Mouse (Mus musculus): ENCODE results near the gene Slc27a4. TPM values are rescaled to one million over a fixed set of nuclear protein-coding genes. Genes with fewer than 3 reads are reported as not detected.

Gene Slc27a4
- polyA plus RNA-seq, 1 experiment: 90.6 TPM

DNA sequence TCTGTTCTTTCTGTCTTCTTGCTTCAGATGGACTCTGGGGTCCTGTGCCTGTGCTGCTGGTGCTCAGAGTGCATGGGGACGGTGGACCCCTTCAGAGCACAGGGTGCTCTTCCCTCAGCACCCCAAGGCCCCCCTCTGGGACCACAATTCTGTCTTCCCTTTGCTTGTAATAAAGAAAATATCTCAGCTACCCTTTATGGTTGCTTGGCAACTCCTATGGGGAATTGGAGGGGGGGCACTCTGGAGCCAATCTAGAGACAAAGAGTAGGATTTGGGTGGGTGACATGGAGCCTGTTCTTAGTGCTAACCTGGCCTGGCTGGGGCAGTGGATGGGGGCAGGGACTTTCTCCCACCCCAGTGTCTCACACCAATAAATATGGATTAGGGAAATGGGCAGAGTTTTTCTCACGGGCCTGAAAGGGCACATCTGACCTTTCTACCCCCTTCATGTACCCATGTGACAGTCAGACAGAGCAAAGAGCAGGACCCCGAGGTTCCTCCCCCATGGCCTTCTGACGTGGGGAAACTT is 50.6 kb downstream of the Slc27a4 start:
- TF ChIP-seq CTCF (IDR thresholded peaks at IDR 0.05; ENCODE audit: borderline replicate concordance, insufficient read depth, low read depth, low read length) (no peak), POLR2A (IDR thresholded peaks at IDR 0.05; ENCODE audit: borderline replicate concordance, insufficient read depth, low read length) (no peak)
- Histone ChIP-seq H3K4me1 (ENCODE audit: control insufficient read depth, insufficient read depth, low read length) (no peaks in the 10 kb centered on the region), H3K27me3 (ENCODE audit: control insufficient read depth, insufficient read depth, low read length) (no peaks in the 10 kb centered on the region), H3K4me3 (replicated peaks; ENCODE audit: insufficient read depth, low read depth, low read length) (no peak overlapping the region), H3K27ac (ENCODE audit: insufficient read depth, low read length) (no peak overlapping the region)
- no peak for DNase-seq
- 13% methylated on average over 4 of the region's 4 CpGs for WGBS

DNA sequence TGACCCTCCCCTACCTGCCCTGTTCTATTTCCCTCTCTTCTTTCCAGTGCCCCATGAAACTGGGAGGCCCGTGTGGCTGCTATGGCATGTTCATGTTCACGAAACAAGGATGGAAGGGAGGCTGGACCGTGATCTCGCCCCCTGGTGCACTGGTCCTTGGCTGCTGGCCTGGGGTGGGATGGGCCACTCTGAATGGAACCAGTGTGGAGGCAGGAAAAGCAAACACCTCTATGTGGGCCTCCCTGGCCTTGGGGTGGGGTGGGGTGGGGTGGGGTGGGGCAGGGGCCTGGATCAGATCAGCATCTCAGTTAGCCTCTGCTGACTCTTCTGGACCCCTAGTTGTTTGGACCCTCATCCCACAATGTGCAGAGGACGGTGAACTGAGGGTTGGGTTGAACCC is 51.3 kb downstream of the Slc27a4 start:
- Histone ChIP-seq H3K27me3 (ENCODE audit: control insufficient read depth, insufficient read depth, low read length) (no peaks in the 10 kb centered on the region), H3K27ac (ENCODE audit: insufficient read depth, low read length) (no peak overlapping the region), H3K4me1 (ENCODE audit: control insufficient read depth, insufficient read depth, low read length) (no peaks in the 10 kb centered on the region), H3K4me3 (replicated peaks; ENCODE audit: insufficient read depth, low read depth, low read length) (no peak overlapping the region)
- TF ChIP-seq CTCF (IDR thresholded peaks at IDR 0.05; ENCODE audit: borderline replicate concordance, insufficient read depth, low read depth, low read length): no peak
- no peak for TF ChIP-seq POLR2A (IDR thresholded peaks at IDR 0.05; ENCODE audit: borderline replicate concordance, insufficient read depth, low read length)
- WGBS: 30% methylated on average over 5 of the region's 5 CpGs
- DNase-seq: no peak

DNA sequence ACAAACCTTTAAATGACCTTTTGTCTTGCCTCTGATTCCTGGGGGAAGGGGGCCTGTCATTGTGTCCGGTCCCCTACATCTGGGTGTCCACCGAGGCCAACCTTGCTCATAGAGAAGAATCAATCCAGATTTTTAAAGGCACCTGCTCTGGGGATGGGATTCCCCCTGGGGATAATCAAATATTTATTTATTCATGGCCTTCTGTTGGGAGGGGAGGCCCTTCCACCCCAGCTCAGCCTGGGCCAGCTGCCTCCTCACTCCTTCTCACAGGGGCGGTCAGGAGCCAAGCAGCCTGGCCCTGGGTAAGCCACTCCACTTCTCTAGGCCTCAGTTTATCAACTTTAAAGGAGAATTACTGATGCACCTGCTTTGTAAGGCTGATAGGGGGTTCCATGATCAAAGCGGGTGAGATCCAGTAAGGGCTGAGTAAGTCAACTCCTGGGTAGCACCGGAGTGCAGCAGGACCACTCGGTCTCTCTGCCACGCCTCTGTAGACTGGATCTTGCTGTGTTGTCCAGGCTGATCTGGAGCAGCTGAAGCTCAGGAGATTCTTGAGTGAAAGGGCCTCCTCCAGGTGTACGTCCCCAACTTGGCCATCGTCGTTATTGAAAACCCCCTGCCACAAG is 53.3 kb downstream of the Slc27a4 start:
- no peak overlapping the region for H3K4me3 ChIP-seq (replicated peaks; ENCODE audit: insufficient read depth, low read depth, low read length)
- no peaks in the 10 kb centered on the region for H3K4me1 ChIP-seq (ENCODE audit: control insufficient read depth, insufficient read depth, low read length)
- DNase-seq: no peak
- TF ChIP-seq POLR2A (IDR thresholded peaks at IDR 0.05; ENCODE audit: borderline replicate concordance, insufficient read depth, low read length) (no peak), CTCF (IDR thresholded peaks at IDR 0.05; ENCODE audit: borderline replicate concordance, insufficient read depth, low read depth, low read length) (no peak)
- no peaks in the 10 kb centered on the region for H3K27me3 ChIP-seq (ENCODE audit: control insufficient read depth, insufficient read depth, low read length)
- 45% methylated on average over 10 of the region's 10 CpGs for WGBS
- no peak overlapping the region; the same call in 1 of the 2 replicates for H3K27ac ChIP-seq (ENCODE audit: insufficient read depth, low read length)

DNA sequence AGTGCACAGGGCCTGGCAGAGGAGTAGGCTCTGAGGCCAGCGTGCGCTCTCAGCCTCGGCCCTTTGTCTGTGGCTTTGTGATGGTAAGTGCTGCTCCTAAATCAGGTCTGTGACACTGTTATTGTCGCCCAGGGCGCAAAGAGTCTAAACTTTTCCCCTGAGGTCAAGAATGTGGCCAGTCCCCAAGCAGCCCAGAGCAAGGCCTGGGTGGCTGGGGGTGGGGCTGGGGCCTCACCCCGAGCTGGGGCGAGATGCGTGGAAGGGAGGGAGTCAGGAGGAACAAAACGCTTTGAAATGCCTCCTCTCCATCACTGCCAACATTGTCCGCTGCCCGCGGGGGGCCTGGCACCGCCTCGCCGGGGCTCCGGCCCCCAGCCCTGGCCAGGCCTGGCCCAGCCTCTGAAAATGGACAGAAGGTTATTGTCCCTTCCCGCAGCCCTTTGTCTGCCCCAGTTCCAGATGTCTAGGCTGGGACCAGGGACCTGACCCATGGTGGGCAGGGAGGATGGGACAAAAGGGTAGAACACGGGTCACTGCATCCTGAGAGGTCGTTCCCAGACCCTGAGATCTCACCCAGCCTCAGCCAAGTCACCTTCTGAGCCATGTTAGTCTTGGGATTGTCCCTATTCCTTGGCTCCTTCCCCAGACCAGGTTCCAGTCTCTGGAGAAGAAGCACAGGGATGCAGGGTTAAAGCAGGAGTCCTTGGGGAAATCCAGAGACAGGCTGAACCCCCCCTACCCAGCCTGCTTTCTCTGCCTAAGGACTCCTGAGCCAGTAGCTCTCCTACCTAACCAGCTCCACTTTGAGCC is 54.2 kb downstream of the Slc27a4 start:
- Histone ChIP-seq H3K4me3 (replicated peaks; ENCODE audit: insufficient read depth, low read depth, low read length) (no peak overlapping the region), H3K27me3 (ENCODE audit: control insufficient read depth, insufficient read depth, low read length) (no peaks in the 10 kb centered on the region), H3K27ac (ENCODE audit: insufficient read depth, low read length) (peak overlapping the region; percentile 76; the same call in 1 of the 2 replicates), H3K4me1 (ENCODE audit: control insufficient read depth, insufficient read depth, low read length) (no peaks in the 10 kb centered on the region)
- WGBS: 17% methylated on average over 19 of the region's 19 CpGs
- TF ChIP-seq CTCF (IDR thresholded peaks at IDR 0.05; ENCODE audit: borderline replicate concordance, insufficient read depth, low read depth, low read length): no peak
- TF ChIP-seq POLR2A (IDR thresholded peaks at IDR 0.05; ENCODE audit: borderline replicate concordance, insufficient read depth, low read length): no peak
- DNase-seq: peak in 1 of 2 experiments; percentile 41

DNA sequence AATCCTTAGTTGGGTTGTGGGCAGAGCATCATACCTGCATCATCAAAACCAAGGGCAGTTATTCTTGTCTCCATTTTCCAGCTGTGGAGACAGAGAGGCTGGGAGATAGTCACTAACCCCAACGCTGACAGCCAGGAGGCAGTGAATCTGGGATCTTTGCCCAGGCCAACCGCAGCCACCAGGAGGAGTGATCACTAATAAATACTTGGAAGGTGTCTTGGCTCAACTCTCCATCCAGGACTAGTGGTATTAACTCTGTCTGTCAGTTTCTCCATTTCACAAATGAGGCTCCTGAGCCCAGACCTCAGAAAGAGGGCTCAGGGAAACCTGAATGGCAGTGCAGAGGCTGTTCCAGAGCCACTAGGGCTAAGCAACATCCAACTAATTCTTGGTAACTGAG is 54.9 kb downstream of the Slc27a4 start:
- Histone ChIP-seq H3K4me1 (ENCODE audit: control insufficient read depth, insufficient read depth, low read length) (no peaks in the 10 kb centered on the region), H3K27ac (ENCODE audit: insufficient read depth, low read length) (peak overlapping the region; percentile 76; the same call in 1 of the 2 replicates), H3K4me3 (replicated peaks; ENCODE audit: insufficient read depth, low read depth, low read length) (no peak overlapping the region), H3K27me3 (ENCODE audit: control insufficient read depth, insufficient read depth, low read length) (no peaks in the 10 kb centered on the region)
- 15% methylated on average over 2 of the region's 2 CpGs for WGBS
- no peak for DNase-seq
- TF ChIP-seq POLR2A (IDR thresholded peaks at IDR 0.05; ENCODE audit: borderline replicate concordance, insufficient read depth, low read length) (no peak), CTCF (IDR thresholded peaks at IDR 0.05; ENCODE audit: borderline replicate concordance, insufficient read depth, low read depth, low read length) (no peak)

DNA sequence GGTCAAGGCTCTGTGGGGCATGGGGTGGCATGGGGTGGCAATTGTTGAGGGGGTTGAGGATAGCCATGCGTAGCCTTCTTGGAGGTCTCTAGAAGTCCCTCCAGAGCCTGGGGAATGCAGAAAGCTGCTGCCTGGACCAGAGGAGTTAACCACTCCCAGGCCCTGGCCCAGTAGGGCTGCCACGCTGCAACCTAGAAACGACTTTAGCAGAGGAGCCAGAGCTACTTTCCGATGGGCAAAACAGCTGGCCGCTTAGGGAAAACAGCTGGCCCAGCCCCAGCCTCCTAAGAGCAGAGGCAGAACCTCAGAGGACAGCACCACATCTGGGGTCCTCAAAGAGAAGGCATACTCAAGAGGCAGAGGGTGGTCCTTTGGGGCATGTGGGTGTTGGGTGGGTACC is 55.5 kb downstream of the Slc27a4 start:
- H3K27me3 ChIP-seq (ENCODE audit: control insufficient read depth, insufficient read depth, low read length): no peaks in the 10 kb centered on the region
- TF ChIP-seq CTCF (IDR thresholded peaks at IDR 0.05; ENCODE audit: borderline replicate concordance, insufficient read depth, low read depth, low read length): no peak
- no peak overlapping the region for H3K4me3 ChIP-seq (replicated peaks; ENCODE audit: insufficient read depth, low read depth, low read length)
- H3K4me1 ChIP-seq (ENCODE audit: control insufficient read depth, insufficient read depth, low read length): no peaks in the 10 kb centered on the region
- no peak overlapping the region for H3K27ac ChIP-seq (ENCODE audit: insufficient read depth, low read length)
- DNase-seq: no peak
- WGBS: 59% methylated on average over 5 of the region's 5 CpGs

DNA sequence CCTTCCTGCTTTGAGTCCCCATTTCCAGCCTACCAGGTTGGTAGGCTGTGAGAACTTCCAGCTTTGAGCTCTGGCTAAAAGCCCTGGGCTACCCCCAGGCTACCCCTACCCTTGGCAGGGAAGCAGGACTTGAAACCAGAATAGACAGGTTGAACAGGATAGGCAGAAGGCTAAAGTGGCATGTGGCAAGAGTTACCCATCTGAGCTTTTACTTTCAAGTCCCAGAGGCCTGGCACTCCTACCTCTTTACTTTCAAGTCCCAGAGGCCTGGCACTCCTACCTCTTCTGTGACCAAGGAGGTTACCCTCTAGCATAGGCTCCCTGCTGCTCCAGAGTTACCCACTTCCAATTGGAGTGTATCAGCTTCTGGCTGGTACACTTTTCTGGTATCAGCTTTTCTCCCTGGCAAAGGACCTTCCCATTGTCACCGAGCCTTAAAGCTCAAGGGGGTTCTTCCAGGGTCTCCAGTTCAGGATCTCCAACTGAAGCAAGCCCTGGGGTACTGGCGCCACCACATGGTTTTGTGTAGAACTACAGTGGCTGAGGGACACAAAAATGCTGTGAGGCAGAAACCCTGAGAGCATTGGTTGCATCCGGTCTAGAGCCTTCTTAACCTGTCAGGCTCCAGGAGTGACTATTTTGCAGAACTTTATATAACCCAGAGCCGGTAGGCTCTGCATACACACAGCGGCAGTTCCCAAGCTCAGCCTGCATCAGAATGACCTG is 56.5 kb downstream of the Slc27a4 start:
- WGBS: 7% methylated on average over 5 of the region's 5 CpGs
- Histone ChIP-seq H3K27ac (ENCODE audit: insufficient read depth, low read length) (0 out of 2 replicates have a peak overlapping the region, but pooled peaks have one; percentile 36), H3K4me3 (replicated peaks; ENCODE audit: insufficient read depth, low read depth, low read length) (no peak overlapping the region), H3K27me3 (ENCODE audit: control insufficient read depth, insufficient read depth, low read length) (no peaks in the 10 kb centered on the region), H3K4me1 (ENCODE audit: control insufficient read depth, insufficient read depth, low read length) (no peaks in the 10 kb centered on the region)
- no peak for DNase-seq
- no peak for TF ChIP-seq POLR2A (IDR thresholded peaks at IDR 0.05; ENCODE audit: borderline replicate concordance, insufficient read depth, low read length)
- TF ChIP-seq CTCF (IDR thresholded peaks at IDR 0.05; ENCODE audit: borderline replicate concordance, insufficient read depth, low read depth, low read length): peak; percentile 48; the same call in 1 of the 2 replicates

All from cerebellum, adult 2 months (tissue).